Mouse (Mus musculus): Measurements from ENCODE around the gene Ascc1. TPM values are rescaled to one million over a fixed set of nuclear protein-coding genes. Genes with fewer than 3 reads are reported as not detected.
"Not testable (repeated sequence)": the region's sequence is repeated elsewhere in the genome, so short reads cannot be mapped to it uniquely, and the experiment has no call there.

Gene Ascc1
- polyA plus RNA-seq, 1 experiment: 25.4 TPM

- DNase-seq: no peak
- H3K27ac ChIP-seq (ENCODE audit: insufficient read depth, low read length): no peak overlapping the region
- H3K27me3 ChIP-seq (ENCODE audit: control insufficient read depth, insufficient read depth, low read length): no peaks in the 10 kb centered on the region
- H3K4me1 ChIP-seq (ENCODE audit: control insufficient read depth, insufficient read depth, low read length): no peaks in the 10 kb centered on the region; the same call in 1 of the 2 replicates
- TF ChIP-seq POLR2A (IDR thresholded peaks at IDR 0.05; ENCODE audit: borderline replicate concordance, insufficient read depth, low read length) (no peak), CTCF (IDR thresholded peaks at IDR 0.05; ENCODE audit: borderline replicate concordance, insufficient read depth, low read depth, low read length) (no peak)
- WGBS: 84% methylated on average over 5 of the region's 5 CpGs
- H3K4me3 ChIP-seq (replicated peaks; ENCODE audit: insufficient read depth, low read depth, low read length): no peak overlapping the region
Measured at GRCm38 (mm10) chr10:60138680-60139079, 136.1 kb downstream of the Ascc1 start.

GRCm38 (mm10) chr10:60140751-60141150 lies 138.1 kb downstream of the Ascc1 start:
- Histone ChIP-seq H3K4me3 (replicated peaks; ENCODE audit: insufficient read depth, low read depth, low read length) (no peak overlapping the region), H3K27me3 (ENCODE audit: control insufficient read depth, insufficient read depth, low read length) (no peaks in the 10 kb centered on the region), H3K4me1 (ENCODE audit: control insufficient read depth, insufficient read depth, low read length) (no peaks in the 10 kb centered on the region; the same call in 1 of the 2 replicates), H3K27ac (ENCODE audit: insufficient read depth, low read length) (no peak overlapping the region)
- DNase-seq: no peak
- 89% methylated on average over 4 of the region's 4 CpGs for WGBS
- TF ChIP-seq POLR2A (IDR thresholded peaks at IDR 0.05; ENCODE audit: borderline replicate concordance, insufficient read depth, low read length) (no peak), CTCF (IDR thresholded peaks at IDR 0.05; ENCODE audit: borderline replicate concordance, insufficient read depth, low read depth, low read length) (no peak)

- H3K27me3 ChIP-seq (ENCODE audit: control insufficient read depth, insufficient read depth, low read length): no peaks in the 10 kb centered on the region
- no peak overlapping the region for H3K4me3 ChIP-seq (replicated peaks; ENCODE audit: insufficient read depth, low read depth, low read length)
- no peak for DNase-seq
- H3K4me1 ChIP-seq (ENCODE audit: control insufficient read depth, insufficient read depth, low read length): no peaks in the 10 kb centered on the region; the same call in 1 of the 2 replicates
- no peak for TF ChIP-seq POLR2A (IDR thresholded peaks at IDR 0.05; ENCODE audit: borderline replicate concordance, insufficient read depth, low read length)
- no peak for TF ChIP-seq CTCF (IDR thresholded peaks at IDR 0.05; ENCODE audit: borderline replicate concordance, insufficient read depth, low read depth, low read length)
- H3K27ac ChIP-seq (ENCODE audit: insufficient read depth, low read length): no peak overlapping the region
- 88% methylated on average over 3 of the region's 3 CpGs for WGBS
Measured at GRCm38 (mm10) chr10:60141656-60142160, 139.1 kb downstream of the Ascc1 start.

- not testable (repeated sequence) for H3K4me3 ChIP-seq (replicated peaks; ENCODE audit: insufficient read depth, low read depth, low read length); H3K27ac ChIP-seq (ENCODE audit: insufficient read depth, low read length); DNase-seq; H3K4me1 ChIP-seq (ENCODE audit: control insufficient read depth, insufficient read depth, low read length); H3K27me3 ChIP-seq (ENCODE audit: control insufficient read depth, insufficient read depth, low read length)
- 71% methylated on average over 10 of the region's 10 CpGs for WGBS
Measured at GRCm38 (mm10) chr10:60147510-60148047, 145.0 kb downstream of the Ascc1 start.

GRCm38 (mm10) chr10:60148087-60148486 lies 145.5 kb downstream of the Ascc1 start:
- Histone ChIP-seq H3K4me3 (replicated peaks; ENCODE audit: insufficient read depth, low read depth, low read length) (no peak overlapping the region), H3K4me1 (ENCODE audit: control insufficient read depth, insufficient read depth, low read length) (no peaks in the 10 kb centered on the region), H3K27ac (ENCODE audit: insufficient read depth, low read length) (no peak overlapping the region), H3K27me3 (ENCODE audit: control insufficient read depth, insufficient read depth, low read length) (no peaks in the 10 kb centered on the region)
- TF ChIP-seq POLR2A (IDR thresholded peaks at IDR 0.05; ENCODE audit: borderline replicate concordance, insufficient read depth, low read length) (no peak), CTCF (IDR thresholded peaks at IDR 0.05; ENCODE audit: borderline replicate concordance, insufficient read depth, low read depth, low read length) (peak; percentile 94)
- DNase-seq: peak; percentile 70 to 82
- WGBS: 5% methylated on average over 5 of the region's 5 CpGs

Other genes starting within 250 kb of the Ascc1 start
- gene Dnajb12, start 123.2 kb upstream of the Ascc1 start, polyA plus RNA-seq (2012; rRNA removed): 48.6 and 52.3 TPM in 2 replicates
- 48.3 and 53.9 TPM in 2 replicates for gene Ddit4, start 51.0 kb upstream of the Ascc1 start, polyA plus RNA-seq (2012; rRNA removed)
- gene Anapc16, start 330 bp downstream of the Ascc1 start, polyA plus RNA-seq (2012; rRNA removed): 93.2 and 95.5 TPM in 2 replicates
- gene Spock2, start 103.4 kb downstream of the Ascc1 start, polyA plus RNA-seq (2012; rRNA removed): 499 and 502 TPM in 2 replicates
- gene Chst3, start 216.5 kb downstream of the Ascc1 start, polyA plus RNA-seq (2012; rRNA removed): 2.2 TPM in 2 replicates